Mouse (Mus musculus) skeletal muscle tissue, postnatal 0 days (tissue): ENCODE data around the gene Gpr4. TPM values are rescaled to one million over a fixed set of nuclear protein-coding genes. Genes with fewer than 3 reads are reported as not detected.

Experiments
- microRNA counts: library from miRNA; unstranded; fragments of <30 nt; microRNA quantifications from one replicate; lab custom pipeline; 2015
- microRNA-seq, 2 experiments: library from miRNA; unstranded; fragments of <30 nt; microRNA quantifications; one replicate each; pipeline ENCODE4; 2016
- polyA plus RNA-seq: library from polyadenylated mRNA; unstranded; fragments of >200 nt; fragmentation: Nextera tagmentation; extraction: Ambion mirVana; gene quantifications from 2 replicates; pipeline ENCODE4 v1.2.1, GENCODE M21; 2015

Gene Gpr4
- 1.3 TPM in 2 replicates for polyA plus RNA-seq

DNA sequence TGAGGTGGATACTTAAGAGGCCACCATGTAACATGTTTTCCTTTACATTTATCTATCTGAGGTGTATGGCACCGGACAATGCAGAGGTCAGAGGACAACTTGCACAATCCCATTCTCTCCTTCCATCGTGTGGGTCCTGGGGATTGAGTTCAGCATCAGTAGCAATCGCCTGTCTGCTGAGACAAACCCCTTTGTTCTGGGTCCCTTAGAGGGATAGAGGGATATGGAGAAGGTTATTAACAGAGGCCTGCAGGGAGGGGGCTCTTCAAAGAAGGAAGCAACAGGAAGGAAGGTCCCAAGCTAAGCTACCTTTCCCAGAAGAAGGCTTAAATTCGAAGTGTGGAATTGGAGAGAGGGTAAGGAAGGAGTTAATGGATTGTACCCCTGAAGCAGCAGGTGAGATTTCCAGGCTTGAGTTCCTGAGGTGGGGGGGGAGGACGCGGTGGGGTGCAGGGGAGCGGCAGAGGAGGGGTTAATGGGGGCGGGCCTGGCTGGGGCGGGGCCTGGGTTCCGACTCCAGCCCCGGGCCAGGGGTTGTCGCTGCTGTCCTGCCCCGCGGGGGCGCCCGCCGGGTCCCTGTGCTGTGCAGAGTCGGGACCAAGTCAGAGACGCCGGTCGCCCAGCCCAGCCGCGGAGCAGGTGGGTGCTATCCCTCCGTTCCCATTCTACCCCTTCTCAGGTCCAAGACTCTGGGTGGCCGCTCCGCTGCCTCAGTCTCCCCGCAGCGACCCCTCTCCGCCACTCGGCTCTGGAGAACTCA, at the start of gene Gpr4:
TSS of gene Gpr4 (plus strand) at position 543 of the 760 bp plus-strand sequence.

DNA sequence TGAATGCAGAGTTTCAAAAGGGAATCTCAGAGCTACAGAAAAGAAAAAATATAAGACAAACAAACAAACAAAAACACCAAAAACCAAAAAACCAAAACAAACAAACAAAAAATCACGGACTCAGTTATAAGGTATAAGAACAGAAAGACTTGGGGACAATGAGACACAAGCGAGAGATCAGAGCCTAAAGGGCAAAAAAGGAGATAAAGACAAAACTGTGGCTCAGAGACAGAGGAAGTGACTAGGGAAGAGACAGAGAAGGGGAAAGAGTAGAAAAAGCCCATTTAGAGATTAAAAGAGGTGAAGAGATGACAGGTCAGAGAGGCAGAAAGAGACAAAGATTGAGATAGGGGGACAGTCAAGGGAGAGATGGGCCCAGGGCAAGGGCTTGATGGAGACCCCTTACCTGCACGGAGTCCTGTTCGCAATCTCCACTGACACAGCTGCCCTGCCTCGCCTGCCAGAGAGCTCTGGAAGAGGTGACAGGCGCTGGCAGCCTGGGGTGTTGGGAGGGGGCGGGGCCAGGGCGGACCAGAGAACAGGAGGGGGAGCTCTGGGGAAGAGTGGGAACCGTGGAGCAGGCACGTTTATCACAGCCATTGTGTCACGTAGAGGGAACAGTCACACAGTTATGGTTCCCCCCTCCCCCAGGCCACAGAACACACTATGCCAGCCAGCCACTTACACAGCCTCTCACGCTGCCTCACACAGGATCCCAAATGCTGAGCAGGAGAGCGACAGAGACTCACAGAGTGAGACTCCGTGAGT, 46.5 kb upstream of the Gpr4 start, which contains the start of gene Gipr:
TSS of gene Gipr (minus strand) at position 472 of the 768 bp plus-strand sequence.

DNA sequence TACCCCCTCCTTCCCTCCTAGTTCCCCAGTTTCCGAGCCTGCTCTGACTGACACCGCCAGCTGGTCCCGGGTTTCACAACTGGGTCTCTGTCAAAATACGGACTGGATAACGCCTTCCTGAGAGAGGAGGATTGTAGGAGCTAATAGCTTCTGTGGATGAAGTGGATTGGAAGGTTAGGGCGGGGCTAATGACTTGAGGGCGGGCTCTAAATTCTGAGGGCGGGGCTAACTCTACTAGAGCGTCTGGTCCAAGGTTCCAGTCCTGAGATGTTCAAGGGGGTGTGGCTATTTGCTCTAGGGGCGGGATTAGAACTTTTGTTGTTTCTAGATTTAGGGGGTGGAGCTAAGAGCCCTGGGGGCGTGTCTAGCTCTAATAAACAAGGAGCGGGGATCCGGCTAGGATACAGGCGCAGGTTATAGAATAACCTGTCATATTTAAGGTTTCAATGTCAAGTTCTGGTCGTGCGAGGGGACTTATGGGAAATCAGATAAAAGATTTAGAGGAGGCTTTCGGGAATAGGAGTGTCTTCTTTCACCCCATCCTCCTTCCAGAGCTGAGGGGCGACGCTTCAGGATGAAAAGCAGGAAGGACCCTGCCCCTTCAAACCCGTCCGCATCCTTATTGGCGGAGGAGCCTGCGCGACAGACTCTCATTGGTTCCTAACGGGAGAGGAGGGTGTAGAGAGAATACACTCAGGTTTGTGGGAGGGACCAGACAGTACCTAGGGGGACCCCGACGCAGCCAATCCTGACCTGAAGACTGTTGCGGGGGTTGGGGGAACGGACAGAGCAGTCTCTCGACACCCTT, 36.4 kb upstream of the Gpr4 start, which contains the start of gene Eml2:
TSS of gene Eml2 (plus strand) at position 714 of the 808 bp plus-strand sequence.

DNA sequence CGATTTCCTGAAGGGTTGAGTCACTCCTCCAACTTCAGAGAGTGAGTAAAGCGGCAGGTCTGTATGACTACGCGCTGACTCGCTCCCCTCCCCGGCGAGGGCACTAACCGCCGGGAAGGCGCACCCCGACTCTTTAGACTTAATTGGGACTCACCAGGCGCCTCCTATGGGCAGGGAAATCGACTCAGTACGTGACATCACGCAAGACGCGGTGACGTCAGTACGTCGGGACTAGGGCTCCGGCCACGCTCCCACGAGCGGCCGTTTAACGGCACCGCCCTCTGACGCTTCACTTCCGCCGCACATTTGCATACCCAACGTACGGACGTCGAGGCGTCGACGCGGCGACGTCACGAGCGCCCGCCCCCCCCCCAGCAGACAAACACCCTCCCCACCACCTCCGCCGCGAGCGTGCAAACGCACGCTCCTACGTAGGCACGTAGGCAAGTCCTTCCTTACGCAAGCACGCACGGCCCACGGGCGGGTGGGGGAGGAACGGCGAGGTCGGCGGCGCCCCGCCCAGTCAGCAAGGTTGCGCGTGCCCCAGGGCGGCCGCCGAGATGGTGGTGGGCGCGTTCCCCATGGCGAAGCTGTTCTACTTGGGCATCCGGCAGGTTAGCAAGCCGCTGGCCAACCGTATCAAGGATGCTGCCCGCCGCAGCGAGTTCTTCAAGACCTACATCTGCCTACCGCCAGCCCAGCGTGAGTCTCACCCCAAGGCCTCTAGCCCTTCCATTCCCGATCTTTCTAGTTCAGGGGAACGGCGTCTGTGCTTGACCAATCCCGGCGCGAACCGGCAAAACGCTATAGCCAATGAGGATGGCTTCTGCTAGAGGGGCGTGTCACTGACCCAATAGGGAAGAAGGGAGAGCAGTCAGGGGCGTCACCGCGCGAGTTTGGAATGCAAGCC, 15.8 kb downstream of the Gpr4 start, which contains the start of gene Opa3:
TSS of gene Opa3 (plus strand) at position 452 of the 910 bp plus-strand sequence.

DNA sequence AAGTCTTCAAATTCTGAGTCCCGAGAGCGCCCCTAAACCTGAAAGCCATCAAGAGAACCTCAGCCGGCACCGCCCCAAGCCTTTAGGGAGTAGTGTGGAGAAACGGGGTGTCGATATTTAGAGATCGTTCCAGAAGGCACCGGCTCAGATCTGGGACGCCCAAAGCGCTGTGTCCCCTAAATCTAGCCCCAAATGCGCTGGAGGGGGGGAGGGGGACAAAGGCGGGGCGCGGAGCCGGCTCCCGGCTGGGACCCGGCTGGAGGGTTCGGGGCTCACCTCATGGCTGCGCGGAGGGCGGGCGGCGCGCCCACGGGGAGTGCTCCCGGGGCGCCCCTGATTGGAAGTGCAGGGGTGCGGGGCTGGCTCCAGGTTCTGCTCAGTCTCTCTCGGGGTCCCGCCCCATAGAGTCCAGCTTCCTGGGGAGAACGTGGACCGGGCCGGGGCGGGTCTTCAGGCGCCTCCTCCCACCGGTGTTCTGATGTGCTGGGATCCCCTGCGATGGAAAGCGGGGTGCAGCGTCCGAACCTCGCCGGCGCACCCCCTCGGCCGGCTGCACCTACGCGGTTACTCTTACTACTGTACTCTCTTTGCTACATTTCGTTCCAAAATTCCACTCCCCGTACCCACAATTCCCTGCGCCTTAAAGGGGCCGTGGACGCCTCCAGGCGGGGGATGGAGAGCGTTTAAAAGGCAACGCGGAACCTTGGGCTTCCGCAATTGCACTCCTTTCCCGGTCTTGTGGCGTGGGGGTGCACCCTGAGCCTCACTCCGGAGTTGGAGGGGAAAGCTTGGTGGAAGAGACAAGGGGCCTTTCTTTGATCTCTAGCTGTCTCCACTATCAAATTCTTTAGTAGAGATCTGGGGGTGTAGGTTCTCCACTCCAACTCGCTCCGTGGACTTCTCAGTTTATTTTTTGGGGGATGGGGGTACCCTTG, 59.2 kb downstream of the Gpr4 start, which contains the start of gene Vasp:
TSS of gene Vasp (minus strand) at position 580 of the 935 bp plus-strand sequence.

MicroRNAs within 50 kb of the gene (microRNA counts, 519-probe panel; counts per million panel counts)
- 296 counts per million, percentile 58 among the panel's probes with 10 or more counts for microRNA mmu-miR-330 (lab: Ali Mortazavi, UCI)

Small RNA genes lying within 50 kb of the gene (microRNA-seq; reads per million reads assigned to microRNA genes)
- gene Mir330: 108 to 113 reads per million in 2 experiments

Other genes starting within 250 kb of the Gpr4 start
- gene Nanos2, start 225.1 kb upstream of the Gpr4 start, polyA plus RNA-seq: not detected in 2 replicates
- gene Mypop, start 221.3 kb upstream of the Gpr4 start, polyA plus RNA-seq: 1.3 and 1.5 TPM in 2 replicates
- 12.3 and 16.4 TPM in 2 replicates for gene Irf2bp1, start 208.5 kb upstream of the Gpr4 start, polyA plus RNA-seq
- 0.22 TPM in 1 of 2 replicates, not detected in the other for gene Foxa3, start 189.0 kb upstream of the Gpr4 start, polyA plus RNA-seq
- gene Sympk, start 188.2 kb upstream of the Gpr4 start, polyA plus RNA-seq: 16.8 and 18.7 TPM in 2 replicates
- gene Rsph6a, start 157.8 kb upstream of the Gpr4 start, polyA plus RNA-seq: not detected in 2 replicates
- 14.4 and 14.7 TPM in 2 replicates for gene Dmwd, start 136.3 kb upstream of the Gpr4 start, polyA plus RNA-seq
- 145 and 149 TPM in 2 replicates for gene Dmpk, start 128.7 kb upstream of the Gpr4 start, polyA plus RNA-seq
- gene Six5, start 117.9 kb upstream of the Gpr4 start, polyA plus RNA-seq: 3.9 and 4.8 TPM in 2 replicates
- gene Gm4969, start 94.2 kb upstream of the Gpr4 start, polyA plus RNA-seq: 0.30 and 0.65 TPM in 2 replicates
- gene Fbxo46, start 92.7 kb upstream of the Gpr4 start, polyA plus RNA-seq: 5.7 and 6.0 TPM in 2 replicates
- 7.6 and 8.3 TPM in 2 replicates for gene Qpctl, start 63.2 kb upstream of the Gpr4 start, polyA plus RNA-seq
- 73.1 and 81.1 TPM in 2 replicates for gene Snrpd2, start 62.8 kb upstream of the Gpr4 start, polyA plus RNA-seq
- 0.15 and 0.72 TPM in 2 replicates for gene Gipr, start 46.4 kb upstream of the Gpr4 start, polyA plus RNA-seq
- 4.9 and 5.0 TPM in 2 replicates for gene Eml2, start 36.1 kb upstream of the Gpr4 start, polyA plus RNA-seq
- 22.8 and 24.1 TPM in 2 replicates for gene Opa3, start 15.8 kb downstream of the Gpr4 start, polyA plus RNA-seq
- 41.2 and 52.3 TPM in 2 replicates for gene Vasp, start 59.3 kb downstream of the Gpr4 start, polyA plus RNA-seq
- 0.11 TPM in 1 of 2 replicates, not detected in the other for gene Ppm1n, start 67.5 kb downstream of the Gpr4 start, polyA plus RNA-seq
- 408 and 509 TPM in 2 replicates for gene Rtn2, start 70.1 kb downstream of the Gpr4 start, polyA plus RNA-seq
- 0.23 and 0.84 TPM in 2 replicates for gene Fosb, start 97.5 kb downstream of the Gpr4 start, polyA plus RNA-seq
- gene Ercc1, start 132.2 kb downstream of the Gpr4 start, polyA plus RNA-seq: 37.1 and 45.7 TPM in 2 replicates
- gene Cd3eap, start 146.9 kb downstream of the Gpr4 start, polyA plus RNA-seq: 13.9 TPM in 2 replicates
- gene Ppp1r13l, start 147.2 kb downstream of the Gpr4 start, polyA plus RNA-seq: 1.4 and 2.4 TPM in 2 replicates
- gene Ercc2, start 169.5 kb downstream of the Gpr4 start, polyA plus RNA-seq: 5.0 and 5.1 TPM in 2 replicates
- gene Klc3, start 191.6 kb downstream of the Gpr4 start, polyA plus RNA-seq: 0.12 and 1.7 TPM in 2 replicates
- gene Ckm, start 192.2 kb downstream of the Gpr4 start, polyA plus RNA-seq: 17,276 and 19,625 TPM in 2 replicates
- 3.4 and 4.4 TPM in 2 replicates for gene Mark4, start 246.3 kb downstream of the Gpr4 start, polyA plus RNA-seq